Mouse (Mus musculus) leukemia stem cell, adult 10-12 weeks (primary cell): ENCODE results near the gene Tk1. TPM values are rescaled to one million over a fixed set of nuclear protein-coding genes. Genes with fewer than 3 reads are reported as not detected.

Source experiments
- polyA plus RNA-seq: library from polyadenylated mRNA; stranded (reverse); fragments of >175 nt; gene quantifications from 2 replicates; pipeline ENCODE4 v1.2.3, GENCODE M21; 2012; ENCODE audit warnings: low replicate concordance

Gene Tk1
- polyA plus RNA-seq = 50.5 and 122 TPM in 2 replicates

GRCm38 (mm10) chr11:117825333-117826101 lies at the start of gene Tk1, which contains the start of gene Afmid:
Gene Tk1, minus strand, starts transcription at chr11:117826092.
Gene Afmid, plus strand, starts transcription at chr11:117825924.

GRCm38 (mm10) chr11:117872861-117873608 lies 47.1 kb upstream of the Tk1 start, which contains the start of gene Tha1:
Gene Tha1, minus strand, starts transcription at chr11:117873481.

DNA sequence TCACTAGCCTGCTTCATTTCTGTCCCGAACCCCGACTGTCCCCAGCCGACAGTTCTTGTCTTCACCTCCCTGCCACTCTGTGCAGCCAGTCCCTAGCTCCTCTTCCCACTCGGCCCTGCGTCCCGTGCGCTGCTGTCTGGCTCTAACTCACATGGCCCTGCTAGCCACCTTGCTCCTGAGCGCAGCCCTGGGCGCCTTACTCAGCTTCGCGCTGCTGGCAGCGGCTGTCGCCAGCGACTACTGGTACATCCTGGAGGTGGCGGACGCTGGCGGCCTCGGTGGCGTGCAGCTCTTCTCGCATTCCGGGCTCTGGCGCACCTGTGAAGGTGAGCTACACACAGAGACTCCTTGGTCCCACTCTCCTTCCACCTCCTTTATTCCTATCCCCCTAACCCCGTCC lies 34.7 kb upstream of the Tk1 start, which contains the start of gene Tmem235:
TSS of gene Tmem235 (plus strand) at position 152 of the 400 bp plus-strand sequence.

GRCm38 (mm10) chr11:117848985-117849671 lies 23.2 kb upstream of the Tk1 start, which contains the start of gene Birc5:
Gene Birc5, plus strand, starts transcription at chr11:117849251.

DNA sequence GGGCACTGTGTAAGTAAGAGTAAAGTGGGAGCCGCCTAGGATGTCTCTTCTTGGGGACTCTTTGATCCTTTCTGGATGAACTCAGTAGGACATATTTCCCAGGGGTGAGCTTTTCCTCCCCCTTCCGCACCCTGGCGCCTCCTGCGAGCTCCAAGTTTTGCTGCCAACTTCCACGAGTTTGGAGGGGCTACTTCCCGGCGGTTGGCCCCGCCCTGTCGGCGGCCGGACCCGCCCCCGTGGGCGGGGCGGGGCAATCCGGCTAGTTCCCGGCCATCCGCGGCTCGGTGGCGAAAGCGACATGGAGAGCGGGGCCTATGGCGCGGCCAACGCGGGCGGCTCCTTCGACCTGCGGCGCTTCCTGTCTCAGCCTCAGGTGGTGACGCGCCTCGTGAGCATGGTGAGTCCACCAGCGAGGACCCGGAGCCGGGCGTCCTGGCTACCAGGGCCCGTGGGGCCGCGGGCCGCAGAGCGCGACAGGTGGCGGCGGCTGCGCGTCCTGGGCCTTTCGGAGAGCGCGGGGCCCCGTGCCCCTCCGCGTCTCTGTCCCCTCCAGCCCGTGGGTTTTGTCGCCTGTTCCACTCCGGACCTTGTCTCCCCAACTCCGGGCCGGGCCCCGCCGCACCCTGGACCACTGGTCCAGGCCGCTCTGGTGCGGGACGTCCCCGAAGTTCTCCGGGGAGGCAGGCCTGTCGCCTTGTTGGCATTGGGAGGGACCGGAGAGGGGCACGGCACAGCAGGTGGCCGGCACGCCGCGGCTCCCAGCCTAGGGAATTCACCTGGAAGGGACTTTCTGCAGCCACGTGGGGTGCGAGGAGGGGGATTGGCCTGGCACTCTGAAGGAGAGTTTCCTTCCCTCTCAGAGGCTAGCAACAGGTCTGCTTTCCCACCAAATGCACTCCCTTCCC lies 16.2 kb downstream of the Tk1 start, which contains the start of the genes Gm20708 and Syngr2:
TSS of gene Gm20708 (plus strand) at position 262 of the 905 bp plus-strand sequence.
TSS of gene Syngr2 (plus strand) at position 262 of the 905 bp plus-strand sequence.

GRCm38 (mm10) chr11:117797511-117798159 lies 28.3 kb downstream of the Tk1 start, which contains the start of gene 6030468B19Rik:
Gene 6030468B19Rik, plus strand, starts transcription at chr11:117797660.

DNA sequence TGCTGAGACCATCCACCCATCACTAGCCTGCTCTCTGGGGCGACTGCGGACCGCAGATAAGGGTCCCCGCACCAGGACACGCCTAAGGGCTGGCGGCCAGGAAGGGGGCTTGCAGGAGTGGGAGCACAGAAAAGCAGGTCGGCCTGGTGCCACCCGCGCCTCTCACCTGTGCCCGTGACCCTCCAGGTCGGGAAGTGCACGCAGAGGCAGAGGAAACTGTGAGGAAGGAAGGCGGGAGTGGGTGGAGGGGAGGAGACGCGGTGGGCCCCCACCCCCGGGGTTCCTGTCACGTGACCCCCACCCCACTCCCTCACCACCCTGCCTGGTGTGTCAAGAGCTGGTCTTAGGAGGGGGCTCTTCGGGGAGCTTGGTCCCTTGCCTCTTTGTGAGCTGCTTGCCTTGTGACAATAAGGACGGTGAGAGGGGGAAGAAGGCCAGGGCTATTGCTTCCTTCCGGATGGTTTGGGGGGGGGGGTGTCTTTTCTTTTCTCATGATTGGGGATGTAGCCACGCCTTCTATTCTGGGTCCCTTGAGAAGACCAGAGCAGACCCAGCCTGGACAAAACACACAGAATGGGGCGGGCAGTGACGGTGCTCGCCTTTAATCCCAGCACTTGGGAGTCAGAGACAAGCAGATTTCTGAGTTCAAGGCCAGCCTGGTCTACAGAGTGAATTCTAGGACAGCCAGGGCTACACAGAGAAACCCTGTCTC lies 43.7 kb downstream of the Tk1 start, which contains the start of the genes Tmc8 and Tmc6:
TSS of gene Tmc8 (plus strand) at position 84 of the 712 bp plus-strand sequence.
TSS of gene Tmc6 (minus strand) at position 206 of the 712 bp plus-strand sequence.

Other genes with a start within 250 kb of the Tk1 start
- 26.4 and 31.1 TPM in 2 replicates for gene Tnrc6c, start 171.8 kb downstream of the Tk1 start, polyA plus RNA-seq
- gene Tmc8, start 44.0 kb downstream of the Tk1 start, polyA plus RNA-seq = 398 and 573 TPM in 2 replicates
- 153 and 298 TPM in 2 replicates for gene Tmc6, start 43.9 kb downstream of the Tk1 start, polyA plus RNA-seq
- gene 6030468B19Rik, start 28.4 kb downstream of the Tk1 start, polyA plus RNA-seq = 66.8 and 105 TPM in 2 replicates
- gene Gm20708, start 16.4 kb downstream of the Tk1 start, polyA plus RNA-seq = 0.69 and 2.2 TPM in 2 replicates
- 152 and 162 TPM in 2 replicates for gene Syngr2, start 16.4 kb downstream of the Tk1 start, polyA plus RNA-seq
- gene Afmid, start 168 bp downstream of the Tk1 start, polyA plus RNA-seq = 2.8 and 18.0 TPM in 2 replicates
- gene Birc5, start 23.2 kb upstream of the Tk1 start, polyA plus RNA-seq = 28.6 and 111 TPM in 2 replicates
- 0.09 TPM in 1 of 2 replicates, not detected in the other for gene Tmem235, start 34.7 kb upstream of the Tk1 start, polyA plus RNA-seq
- gene Tha1, start 47.4 kb upstream of the Tk1 start, polyA plus RNA-seq = 3.1 TPM in 2 replicates
- gene Socs3, start 144.0 kb upstream of the Tk1 start, polyA plus RNA-seq = 47.9 and 48.7 TPM in 2 replicates
- gene Pgs1, start 160.2 kb upstream of the Tk1 start, polyA plus RNA-seq = 28.3 and 38.8 TPM in 2 replicates